9 mouse cellular contexts compared by ENCODE assay signal in genomic region chr7:24507726-24508114, GRCm38 (mm10). TPM values are rescaled to one million over a fixed set of nuclear protein-coding genes. Genes with fewer than 3 reads are reported as not detected.
DNase-seq lines count a peak whose midpoint lies in the region; ATAC-seq lines count a peak whose summit lies in the region.
"Had no signal": no experiment of that assay in that cellular context is flagged by ENCODE, and none has a peak within 500 bp of the region (broad histone marks: within the 10 kb centered on the region; RNA-seq: fewer than 3 reads in every experiment).

No protein-coding gene starts in this region.

- peak overlapping the region; percentile 79 for H3K4me3 ChIP-seq in kidney, embryonic 16.5 days (ENCODE audit: low read length)
- peak overlapping the region; percentile 74 for H3K4me3 ChIP-seq in embryonic facial prominence, embryonic 13.5 days
- peak overlapping the region; percentile 80 for H3K4me3 ChIP-seq in intestine, embryonic 15.5 days (replicated peaks)
- peak overlapping the region; percentile 70 for H3K4me3 ChIP-seq in midbrain, embryonic 15.5 days

- peak; percentile 21; the same call in 1 of the 2 replicates for ATAC-seq in kidney, embryonic 16.5 days (ENCODE audit: low FRiP score, low TSS enrichment)
- no peak for ATAC-seq in embryonic facial prominence, embryonic 13.5 days (ENCODE audit: insufficient number of reproducible peaks, insufficient read depth, low FRiP score, low TSS enrichment, low read depth)
- peak; percentile 36 for ATAC-seq in intestine, embryonic 15.5 days
- ATAC-seq in midbrain, embryonic 15.5 days (replicated peaks) = peak; percentile 48

- WGBS in kidney, embryonic 16.5 days = under 1% methylated on average over 20 of the region's 20 CpGs
- WGBS in embryonic facial prominence, embryonic 13.5 days = 1% methylated on average over 20 of the region's 20 CpGs
- 1% methylated on average over 20 of the region's 20 CpGs for WGBS in intestine, embryonic 15.5 days
- 3% methylated on average over 20 of the region's 20 CpGs for WGBS in midbrain, embryonic 15.5 days

- no peak for DNase-seq in kidney, adult 18-20 months
- DNase-seq in thymus, postnatal 0 days (ENCODE audit: low spot score) = no peak
- DNase-seq in left cerebral cortex, adult 18-20 months (ENCODE audit: low spot score in 2 of 2) = no peak
- no peak for DNase-seq in embryo, embryonic 10.5 days (ENCODE audit: low spot score)

- no peaks in the 10 kb centered on the region for H3K9me3 ChIP-seq in kidney, embryonic 16.5 days (ENCODE audit: low read length)
- H3K9me3 ChIP-seq in embryonic facial prominence, embryonic 13.5 days = no peaks in the 10 kb centered on the region
- H3K9me3 ChIP-seq in intestine, embryonic 15.5 days = no peaks in the 10 kb centered on the region
- H3K9me3 ChIP-seq in midbrain, embryonic 15.5 days = no peaks in the 10 kb centered on the region

- peak overlapping the region; percentile 96 for H3K4me2 ChIP-seq in kidney, embryonic 16.5 days (replicated peaks; ENCODE audit: low read depth, low read length)
- H3K4me2 ChIP-seq in embryonic facial prominence, embryonic 13.5 days = peak overlapping the region; percentile 75
- peak overlapping the region; percentile 84 for H3K4me2 ChIP-seq in intestine, embryonic 15.5 days (replicated peaks)
- H3K4me2 ChIP-seq in midbrain, embryonic 15.5 days = peak overlapping the region; percentile 57

- H3K4me1 ChIP-seq in kidney, embryonic 16.5 days (ENCODE audit: insufficient read depth, low read length) = peaks cover 27% of the 10 kb centered on the region
- H3K4me1 ChIP-seq in embryonic facial prominence, embryonic 13.5 days = peaks cover 37% of the 10 kb centered on the region
- peaks cover 17% of the 10 kb centered on the region for H3K4me1 ChIP-seq in intestine, embryonic 15.5 days (replicated peaks)
- H3K4me1 ChIP-seq in midbrain, embryonic 15.5 days = peaks cover 56% of the 10 kb centered on the region

- H3K9ac ChIP-seq in kidney, embryonic 16.5 days (replicated peaks; ENCODE audit: low read length) = peak overlapping the region; percentile 99
- peak overlapping the region; percentile 96 for H3K9ac ChIP-seq in embryonic facial prominence, embryonic 13.5 days
- peak overlapping the region; percentile 99 for H3K9ac ChIP-seq in intestine, embryonic 15.5 days
- H3K9ac ChIP-seq in midbrain, embryonic 15.5 days = peak overlapping the region; percentile 62

- H3K27me3 ChIP-seq in kidney, embryonic 16.5 days (ENCODE audit: insufficient read depth, low read length) = no peaks in the 10 kb centered on the region
- 0 out of 2 replicates have a peak, but pooled peaks cover 4% of the 10 kb centered on the region for H3K27me3 ChIP-seq in embryonic facial prominence, embryonic 13.5 days
- no peaks in the 10 kb centered on the region for H3K27me3 ChIP-seq in intestine, embryonic 15.5 days (replicated peaks)
- no peaks in the 10 kb centered on the region for H3K27me3 ChIP-seq in midbrain, embryonic 15.5 days (replicated peaks)

- 0 out of 2 replicates have a peak, but pooled peaks cover 6% of the 10 kb centered on the region for H3K36me3 ChIP-seq in kidney, embryonic 16.5 days (ENCODE audit: insufficient read depth, low read length)
- H3K36me3 ChIP-seq in embryonic facial prominence, embryonic 13.5 days = peaks cover 26% of the 10 kb centered on the region
- no peaks in the 10 kb centered on the region for H3K36me3 ChIP-seq in intestine, embryonic 15.5 days
- H3K36me3 ChIP-seq in midbrain, embryonic 15.5 days (replicated peaks) = peaks cover 6% of the 10 kb centered on the region

- peak overlapping the region; percentile 99 for H3K27ac ChIP-seq in kidney, embryonic 16.5 days (ENCODE audit: low read length)
- H3K27ac ChIP-seq in embryonic facial prominence, embryonic 13.5 days = peak overlapping the region; percentile 100
- peak overlapping the region; percentile 99 for H3K27ac ChIP-seq in intestine, embryonic 15.5 days
- H3K27ac ChIP-seq in midbrain, embryonic 15.5 days = peak overlapping the region; percentile 97

RNA-seq across cellular contexts. Expression of gene Zfp428, which starts 0.9 kb away (rescaled TPM):
- 60.5 and 67.6 TPM in 2 replicates for polyA plus RNA-seq in kidney, embryonic 16.5 days (2015; fragmentation: Nextera tagmentation; extraction: Ambion mirVana)
- 95.8 and 96.3 TPM in 2 replicates for polyA plus RNA-seq in embryonic facial prominence, embryonic 13.5 days (2015; fragmentation: Nextera tagmentation; extraction: Ambion mirVana)
- polyA plus RNA-seq in intestine, embryonic 15.5 days (2015; fragmentation: Nextera tagmentation; extraction: Ambion mirVana) = 32.0 and 36.6 TPM in 2 replicates
- 336 and 344 TPM in 2 replicates for polyA plus RNA-seq in midbrain, embryonic 15.5 days (2015; fragmentation: Nextera tagmentation; extraction: Ambion mirVana)
- polyA plus RNA-seq in thymus, postnatal 0 days (2015; fragmentation: Nextera tagmentation; extraction: Ambion mirVana) = 16.5 and 16.7 TPM in 2 replicates
- total RNA-seq in left cerebral cortex, adult 18-20 months (2021) = 10 to 100 TPM; 47.7 to 49.3 TPM

RNA-seq across cellular contexts. Expression of gene AC161166.1, which starts 4.5 kb away (rescaled TPM):
- polyA plus RNA-seq in kidney, embryonic 16.5 days (2015; fragmentation: Nextera tagmentation; extraction: Ambion mirVana) = 0.42 and 0.80 TPM in 2 replicates
- polyA plus RNA-seq in embryonic facial prominence, embryonic 13.5 days (2015; fragmentation: Nextera tagmentation; extraction: Ambion mirVana) = 0.53 and 0.89 TPM in 2 replicates
- 0.14 and 0.24 TPM in 2 replicates for polyA plus RNA-seq in intestine, embryonic 15.5 days (2015; fragmentation: Nextera tagmentation; extraction: Ambion mirVana)
- 2.1 and 2.2 TPM in 2 replicates for polyA plus RNA-seq in midbrain, embryonic 15.5 days (2015; fragmentation: Nextera tagmentation; extraction: Ambion mirVana)
- polyA plus RNA-seq in thymus, postnatal 0 days (2015; fragmentation: Nextera tagmentation; extraction: Ambion mirVana) = 0.07 TPM in 1 of 2 replicates, not detected in the other
- total RNA-seq in left cerebral cortex, adult 18-20 months (2021) = not detected
- total RNA-seq: adrenal gland, adult 18-20 months had no signal

RNA-seq across cellular contexts. Expression of gene Irgq, which starts 22.8 kb away (rescaled TPM):
- polyA plus RNA-seq in kidney, embryonic 16.5 days (2015; fragmentation: Nextera tagmentation; extraction: Ambion mirVana) = 7.2 and 7.8 TPM in 2 replicates
- polyA plus RNA-seq in embryonic facial prominence, embryonic 13.5 days (2015; fragmentation: Nextera tagmentation; extraction: Ambion mirVana) = 9.6 and 10.2 TPM in 2 replicates
- 5.3 and 5.7 TPM in 2 replicates for polyA plus RNA-seq in intestine, embryonic 15.5 days (2015; fragmentation: Nextera tagmentation; extraction: Ambion mirVana)
- 31.8 and 33.2 TPM in 2 replicates for polyA plus RNA-seq in midbrain, embryonic 15.5 days (2015; fragmentation: Nextera tagmentation; extraction: Ambion mirVana)
- 5.5 and 5.7 TPM in 2 replicates for polyA plus RNA-seq in thymus, postnatal 0 days (2015; fragmentation: Nextera tagmentation; extraction: Ambion mirVana)
- total RNA-seq in left cerebral cortex, adult 18-20 months (2021) = 10 to 100 TPM; 71.2 to 78.6 TPM

RNA-seq across cellular contexts. Expression of gene Cadm4, which starts 25.9 kb away (rescaled TPM):
- 4.3 and 6.6 TPM in 2 replicates for polyA plus RNA-seq in kidney, embryonic 16.5 days (2015; fragmentation: Nextera tagmentation; extraction: Ambion mirVana)
- polyA plus RNA-seq in embryonic facial prominence, embryonic 13.5 days (2015; fragmentation: Nextera tagmentation; extraction: Ambion mirVana) = 6.7 and 7.9 TPM in 2 replicates
- 2.8 and 3.3 TPM in 2 replicates for polyA plus RNA-seq in intestine, embryonic 15.5 days (2015; fragmentation: Nextera tagmentation; extraction: Ambion mirVana)
- polyA plus RNA-seq in midbrain, embryonic 15.5 days (2015; fragmentation: Nextera tagmentation; extraction: Ambion mirVana) = 79.2 and 81.1 TPM in 2 replicates
- polyA plus RNA-seq in thymus, postnatal 0 days (2015; fragmentation: Nextera tagmentation; extraction: Ambion mirVana) = 0.71 and 0.83 TPM in 2 replicates
- 100 to 1,000 TPM; 207 to 219 TPM for total RNA-seq in left cerebral cortex, adult 18-20 months (2021)

RNA-seq across cellular contexts. Expression of gene Pinlyp, which starts 38.2 kb away (rescaled TPM):
- 0.64 and 1.0 TPM in 2 replicates for polyA plus RNA-seq in kidney, embryonic 16.5 days (2015; fragmentation: Nextera tagmentation; extraction: Ambion mirVana)
- 0.42 TPM in 1 of 2 replicates, not detected in the other for polyA plus RNA-seq in embryonic facial prominence, embryonic 13.5 days (2015; fragmentation: Nextera tagmentation; extraction: Ambion mirVana)
- not detected in 2 replicates for polyA plus RNA-seq in intestine, embryonic 15.5 days (2015; fragmentation: Nextera tagmentation; extraction: Ambion mirVana)
- polyA plus RNA-seq in midbrain, embryonic 15.5 days (2015; fragmentation: Nextera tagmentation; extraction: Ambion mirVana) = not detected in 2 replicates
- 1.8 and 2.4 TPM in 2 replicates for polyA plus RNA-seq in thymus, postnatal 0 days (2015; fragmentation: Nextera tagmentation; extraction: Ambion mirVana)
- total RNA-seq in left cerebral cortex, adult 18-20 months (2021) = not detected
- total RNA-seq: adrenal gland, adult 18-20 months had no signal
